Mouse (Mus musculus): ENCODE measurements at regions not wholly inside any gene's neighbourhood (a gene's known extent, or its start where the extent isn't known, plus 50 kb on each side); places are given as distances from the start of the nearest gene placed in this dataset.

DNA sequence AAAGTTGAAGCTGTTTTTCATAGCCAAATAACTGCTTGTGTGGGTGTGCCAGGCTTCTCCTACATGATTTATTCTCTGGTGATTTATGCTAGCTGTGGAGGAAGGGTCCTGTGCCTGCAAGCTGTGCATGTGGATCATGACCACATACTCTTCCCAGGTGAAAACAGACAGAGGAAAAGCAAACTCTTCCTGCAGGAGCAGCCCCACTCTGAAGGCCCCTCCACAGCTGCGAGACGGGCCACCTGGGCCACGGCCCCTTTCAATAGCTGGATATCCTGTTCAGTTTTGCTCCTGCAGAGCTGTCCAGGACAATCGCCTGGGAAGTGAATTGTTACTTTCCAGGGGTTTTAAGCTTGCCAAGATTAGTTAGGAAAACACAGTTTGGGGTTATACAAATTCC lies 722.3 kb upstream of the Marcks start:
- ATAC-seq (ENCODE audit: low FRiP score), result no peak
- Histone ChIP-seq H3K4me1 (no peaks in the 10 kb centered on the region), H3K27ac (replicated peaks) (no peak overlapping the region), H3K9ac (replicated peaks) (no peak overlapping the region), H3K9me3 (replicated peaks) (no peaks in the 10 kb centered on the region), H3K4me2 (no peak overlapping the region), H3K4me3 (replicated peaks) (no peak overlapping the region), H3K36me3 (no peaks in the 10 kb centered on the region), H3K27me3 (replicated peaks) (no peaks in the 10 kb centered on the region)
- 59% methylated on average over 4 of the region's 4 CpGs for WGBS

DNA sequence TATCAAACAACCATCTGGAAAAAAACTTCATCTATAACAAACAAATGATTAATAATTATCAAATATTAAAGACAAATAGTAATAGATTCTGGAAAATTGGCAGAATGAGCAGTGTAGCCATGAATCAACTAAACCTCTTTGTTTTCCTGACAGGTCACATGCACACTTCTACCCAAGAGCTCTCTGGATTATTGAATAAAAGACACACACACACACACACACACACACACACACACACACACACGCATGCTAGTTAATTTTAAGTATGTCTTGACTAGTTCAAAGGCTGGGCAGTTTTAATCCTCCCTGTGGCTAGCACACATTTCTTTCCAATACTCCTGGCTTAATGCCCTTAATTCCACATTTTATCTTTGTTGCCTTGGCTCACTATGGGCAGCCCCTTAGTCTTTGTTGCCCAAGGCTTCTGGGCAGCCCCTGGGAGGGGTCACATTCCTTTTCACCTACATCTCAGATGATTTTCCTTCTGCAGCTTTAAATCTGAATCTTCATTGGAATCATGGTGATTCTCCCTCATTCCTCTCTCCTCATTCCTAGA lies 710.6 kb upstream of the Marcks start:
- Histone ChIP-seq H3K36me3 (no peaks in the 10 kb centered on the region), H3K4me2 (no peak overlapping the region), H3K9ac (replicated peaks) (no peak overlapping the region), H3K4me1 (no peaks in the 10 kb centered on the region), H3K27me3 (replicated peaks) (no peaks in the 10 kb centered on the region), H3K4me3 (replicated peaks) (no peak overlapping the region), H3K27ac (replicated peaks) (no peak overlapping the region), H3K9me3 (replicated peaks) (no peaks in the 10 kb centered on the region)
- 67% methylated on average over 1 of the region's 1 CpGs for WGBS
- ATAC-seq (ENCODE audit: low FRiP score), result no peak

DNA sequence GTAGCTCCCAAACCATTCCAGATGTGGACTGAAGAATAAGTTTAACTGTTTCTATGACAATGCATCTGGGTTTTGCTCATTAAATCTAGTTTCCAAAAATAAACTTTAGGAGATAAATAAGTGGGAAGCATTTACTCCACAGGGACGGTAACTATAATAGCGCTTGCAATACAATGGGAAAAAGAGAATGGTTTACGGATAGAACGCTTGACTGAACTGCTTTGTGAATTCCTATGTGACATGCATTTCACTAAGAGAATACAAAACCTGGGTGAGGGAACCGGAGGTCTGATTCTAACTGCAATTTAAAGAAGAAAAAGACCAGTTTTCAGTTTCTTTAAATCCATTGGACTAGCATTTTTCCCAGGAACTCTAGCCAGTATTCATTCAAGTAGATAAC lies 704.1 kb upstream of the Marcks start:
- Histone ChIP-seq H3K36me3 (no peaks in the 10 kb centered on the region), H3K27ac (replicated peaks) (no peak overlapping the region), H3K4me3 (replicated peaks) (no peak overlapping the region), H3K4me1 (no peaks in the 10 kb centered on the region), H3K27me3 (replicated peaks) (no peaks in the 10 kb centered on the region), H3K4me2 (no peak overlapping the region), H3K9ac (replicated peaks) (no peak overlapping the region), H3K9me3 (replicated peaks) (no peaks in the 10 kb centered on the region)
- ATAC-seq (ENCODE audit: low FRiP score), result no peak
- 23% methylated on average over 5 of the region's 5 CpGs for WGBS

DNA sequence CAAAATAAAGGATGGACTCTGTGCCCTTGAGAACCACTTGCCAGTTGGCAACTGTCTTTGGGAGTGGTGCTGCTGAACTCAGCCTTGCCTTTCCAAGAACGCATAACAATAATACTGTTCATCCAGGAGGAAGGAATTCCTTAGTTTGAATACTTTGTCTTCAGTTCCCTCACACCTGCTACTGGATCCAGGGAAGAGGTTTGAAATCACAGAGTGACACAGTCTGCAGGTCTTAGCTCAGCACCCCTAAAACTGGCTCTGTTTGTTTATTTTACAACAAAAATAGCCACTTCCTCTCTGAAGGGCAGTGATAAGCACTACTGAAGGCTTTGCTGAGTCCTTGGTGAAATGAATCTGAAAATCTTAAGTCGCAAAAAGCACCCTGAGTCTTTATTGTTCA lies 703.1 kb upstream of the Marcks start:
- Histone ChIP-seq H3K9ac (replicated peaks) (no peak overlapping the region), H3K36me3 (no peaks in the 10 kb centered on the region)
- WGBS, result 50% methylated on average over 2 of the region's 2 CpGs

DNA sequence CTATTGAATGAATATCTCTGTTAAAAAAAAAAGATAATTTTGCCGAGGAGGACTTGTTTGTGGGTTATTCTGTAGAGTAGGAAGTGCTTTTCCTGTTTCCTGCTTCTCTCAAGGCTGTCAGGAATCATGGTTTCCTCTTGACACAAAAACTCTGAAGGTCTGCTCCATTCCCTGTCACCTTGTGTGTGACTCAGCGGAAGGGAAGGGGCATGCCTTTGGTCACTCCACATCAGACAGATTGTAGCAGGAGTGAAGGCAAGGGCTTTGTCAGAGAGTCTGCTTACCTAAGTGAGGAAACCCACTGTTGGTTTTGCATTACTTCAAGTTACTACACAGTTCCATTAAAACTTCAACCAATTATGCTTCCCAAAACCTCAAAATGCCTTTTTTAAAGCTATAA lies 699.0 kb upstream of the Marcks start:
- 84% methylated on average over 2 of the region's 2 CpGs for WGBS
- ATAC-seq (ENCODE audit: low FRiP score), result no peak
- H3K4me3 ChIP-seq (replicated peaks), result no peak overlapping the region
- H3K27ac ChIP-seq (replicated peaks), result no peak overlapping the region
- no peaks in the 10 kb centered on the region for H3K9me3 ChIP-seq (replicated peaks)
- no peaks in the 10 kb centered on the region for H3K36me3 ChIP-seq
- H3K4me2 ChIP-seq, result no peak overlapping the region
- H3K27me3 ChIP-seq (replicated peaks), result no peaks in the 10 kb centered on the region
- no peak overlapping the region for H3K9ac ChIP-seq (replicated peaks)
- no peaks in the 10 kb centered on the region for H3K4me1 ChIP-seq

More for the DNA sequence above, 703.1 kb upstream of the Marcks start:
- no peak overlapping the region for H3K4me2 ChIP-seq
- ATAC-seq (ENCODE audit: low FRiP score), result no peak
- H3K9me3 ChIP-seq (replicated peaks), result no peaks in the 10 kb centered on the region
- no peaks in the 10 kb centered on the region for H3K27me3 ChIP-seq (replicated peaks)
- H3K27ac ChIP-seq (replicated peaks), result no peak overlapping the region
- no peak overlapping the region for H3K4me3 ChIP-seq (replicated peaks)
- no peaks in the 10 kb centered on the region for H3K4me1 ChIP-seq

DNA sequence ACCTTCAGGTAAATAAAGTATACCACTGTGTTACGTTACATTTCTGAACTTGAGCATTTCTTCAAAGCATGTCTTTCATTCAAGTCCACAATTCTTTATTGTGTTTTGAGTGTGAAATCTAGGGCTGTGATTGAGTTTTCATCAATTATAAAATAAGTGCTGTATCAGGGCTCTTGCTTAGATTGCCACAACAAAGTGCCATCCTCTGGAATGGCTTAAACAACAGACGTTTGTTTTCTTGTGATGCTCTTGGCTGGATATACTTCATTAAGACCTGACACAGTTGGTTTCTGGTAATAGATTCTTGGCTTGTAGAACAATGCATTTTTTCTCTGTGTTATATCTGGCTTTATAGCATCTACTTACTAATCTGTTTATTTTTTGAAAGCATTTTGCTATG lies 674.3 kb upstream of the Marcks start:
- peaks cover 8% of the 10 kb centered on the region for H3K4me1 ChIP-seq
- H3K9ac ChIP-seq (replicated peaks), result no peak overlapping the region
- no peak overlapping the region for H3K4me3 ChIP-seq (replicated peaks)
- no peaks in the 10 kb centered on the region for H3K36me3 ChIP-seq
- WGBS, result 20% methylated on average over 2 of the region's 2 CpGs
- H3K27me3 ChIP-seq (replicated peaks), result no peaks in the 10 kb centered on the region
- no peaks in the 10 kb centered on the region for H3K9me3 ChIP-seq (replicated peaks)
- ATAC-seq (ENCODE audit: low FRiP score), result no peak
- H3K27ac ChIP-seq (replicated peaks), result no peak overlapping the region; the same call in 1 of the 2 replicates
- no peak overlapping the region for H3K4me2 ChIP-seq

DNA sequence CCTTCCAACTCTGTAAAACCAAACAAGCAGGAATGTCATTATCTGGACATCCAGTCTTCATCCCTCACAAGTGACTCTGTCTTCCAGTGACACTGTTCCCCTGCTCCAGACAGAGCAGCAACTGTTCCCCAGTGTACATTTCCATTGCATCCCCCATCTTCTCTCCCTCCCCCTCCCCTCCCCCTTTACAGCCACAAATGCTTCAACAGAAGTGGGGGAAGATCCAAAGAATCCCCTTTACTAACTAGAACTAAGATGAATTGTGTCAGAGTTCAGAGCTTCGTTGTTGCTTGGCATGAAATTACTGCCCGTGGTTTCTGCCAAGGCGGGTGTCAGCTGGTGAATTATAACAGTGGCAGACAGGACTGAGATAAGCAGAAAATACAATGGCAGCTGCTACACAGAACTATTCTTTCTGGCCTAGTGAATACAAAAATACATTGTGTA lies 673.7 kb upstream of the Marcks start:
- peak overlapping the region; percentile 23; the same call in 1 of the 2 replicates for H3K27ac ChIP-seq (replicated peaks)
- H3K27me3 ChIP-seq (replicated peaks), result no peaks in the 10 kb centered on the region
- H3K4me3 ChIP-seq (replicated peaks), result no peak overlapping the region
- H3K4me1 ChIP-seq, result peaks cover 8% of the 10 kb centered on the region
- H3K9me3 ChIP-seq (replicated peaks), result no peaks in the 10 kb centered on the region
- H3K4me2 ChIP-seq, result no peak overlapping the region
- whole genome bisulfite sequencing, result 6% methylated on average over 3 of the region's 3 CpGs
- no peak overlapping the region for H3K9ac ChIP-seq (replicated peaks)
- peak; percentile 68 for ATAC-seq (ENCODE audit: low FRiP score)
- no peaks in the 10 kb centered on the region for H3K36me3 ChIP-seq

DNA sequence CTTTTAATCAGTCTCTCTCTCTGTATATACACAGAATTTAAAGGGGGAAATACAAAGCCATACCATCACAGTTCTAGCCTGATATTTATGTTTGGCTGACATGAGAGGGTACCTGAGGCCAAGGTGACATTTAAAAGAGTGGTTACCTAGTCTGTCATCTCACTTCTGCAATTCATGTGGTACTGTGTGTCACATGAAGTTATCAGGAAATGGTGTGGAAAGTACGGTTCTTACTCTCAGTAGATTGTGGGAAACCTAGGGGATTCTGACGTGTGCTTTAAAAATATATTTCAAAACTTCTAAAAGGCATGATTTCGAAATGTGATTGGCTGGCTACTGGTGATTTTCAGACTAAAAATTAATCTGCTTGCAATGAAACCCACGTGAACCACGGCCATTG lies 673.1 kb upstream of the Marcks start:
- peaks cover 8% of the 10 kb centered on the region for H3K4me1 ChIP-seq
- no peaks in the 10 kb centered on the region for H3K27me3 ChIP-seq (replicated peaks)
- no peak overlapping the region for H3K4me2 ChIP-seq
- no peak for ATAC-seq (ENCODE audit: low FRiP score)
- H3K36me3 ChIP-seq, result no peaks in the 10 kb centered on the region
- no peak overlapping the region for H3K4me3 ChIP-seq (replicated peaks)
- H3K9me3 ChIP-seq (replicated peaks), result no peaks in the 10 kb centered on the region
- 73% methylated on average over 5 of the region's 5 CpGs for WGBS
- peak overlapping the region; percentile 23; the same call in 1 of the 2 replicates for H3K27ac ChIP-seq (replicated peaks)
- H3K9ac ChIP-seq (replicated peaks), result no peak overlapping the region

DNA sequence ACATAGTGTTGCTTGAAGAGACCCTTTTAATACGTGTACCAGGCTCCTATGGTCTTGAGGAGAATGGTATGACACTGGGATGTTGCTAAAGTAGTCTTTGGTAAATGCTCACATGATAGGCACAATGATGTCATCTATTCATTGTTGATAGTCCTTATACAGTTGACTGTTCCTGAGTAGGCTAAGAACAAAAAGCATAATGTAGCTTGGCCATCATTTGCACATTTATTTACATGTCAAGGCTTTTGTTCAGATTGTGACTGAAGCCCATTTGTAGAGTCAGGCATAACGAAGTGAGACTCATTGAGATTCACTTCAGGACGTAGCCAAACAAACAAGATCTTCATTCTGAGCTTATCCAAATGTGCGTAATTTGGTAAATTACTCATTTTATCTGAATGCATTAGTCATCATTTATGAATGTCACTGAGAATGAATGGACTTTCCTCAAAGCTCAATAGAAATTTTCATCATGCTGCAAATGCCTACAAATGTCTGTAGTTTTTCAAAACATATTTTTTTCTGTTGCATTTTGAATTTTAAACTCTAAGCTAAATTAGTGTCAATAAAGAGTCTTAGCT lies 664.6 kb upstream of the Marcks start:
- no peaks in the 10 kb centered on the region for H3K36me3 ChIP-seq
- no peaks in the 10 kb centered on the region for H3K4me1 ChIP-seq
- no peaks in the 10 kb centered on the region for H3K27me3 ChIP-seq (replicated peaks)
- 42% methylated on average over 4 of the region's 4 CpGs for WGBS
- H3K9ac ChIP-seq (replicated peaks), result no peak overlapping the region
- no peak overlapping the region for H3K4me3 ChIP-seq (replicated peaks)
- no peak overlapping the region for H3K27ac ChIP-seq (replicated peaks)
- no peak for ATAC-seq (ENCODE audit: low FRiP score)
- H3K4me2 ChIP-seq, result no peak overlapping the region
- H3K9me3 ChIP-seq (replicated peaks), result no peaks in the 10 kb centered on the region

DNA sequence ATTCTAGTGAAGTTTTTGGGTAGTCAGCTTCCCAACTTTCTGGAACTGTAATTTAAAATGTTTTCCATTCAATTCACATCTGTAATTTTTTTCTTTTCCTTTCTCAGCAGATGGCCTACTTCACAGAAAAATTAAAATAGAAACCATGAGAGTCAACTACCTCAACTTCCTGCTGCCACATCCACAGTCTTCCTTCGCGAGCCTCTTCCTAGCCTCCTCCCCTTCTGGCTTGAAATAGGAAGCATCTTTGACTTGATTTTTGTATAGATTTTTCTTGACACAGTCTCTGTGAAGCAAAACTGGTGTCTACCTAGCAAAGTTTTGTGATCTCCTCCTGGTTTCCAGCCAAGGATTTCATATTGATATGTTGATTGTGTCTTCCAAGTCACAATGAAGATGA lies 660.7 kb upstream of the Marcks start:
- Histone ChIP-seq H3K4me2 (no peak overlapping the region), H3K36me3 (no peaks in the 10 kb centered on the region), H3K27me3 (replicated peaks) (no peaks in the 10 kb centered on the region), H3K9me3 (replicated peaks) (no peaks in the 10 kb centered on the region), H3K27ac (replicated peaks) (no peak overlapping the region), H3K4me1 (no peaks in the 10 kb centered on the region), H3K9ac (replicated peaks) (no peak overlapping the region), H3K4me3 (replicated peaks) (no peak overlapping the region)
- 90% methylated on average over 2 of the region's 2 CpGs for WGBS
- ATAC-seq (ENCODE audit: low FRiP score), result no peak

DNA sequence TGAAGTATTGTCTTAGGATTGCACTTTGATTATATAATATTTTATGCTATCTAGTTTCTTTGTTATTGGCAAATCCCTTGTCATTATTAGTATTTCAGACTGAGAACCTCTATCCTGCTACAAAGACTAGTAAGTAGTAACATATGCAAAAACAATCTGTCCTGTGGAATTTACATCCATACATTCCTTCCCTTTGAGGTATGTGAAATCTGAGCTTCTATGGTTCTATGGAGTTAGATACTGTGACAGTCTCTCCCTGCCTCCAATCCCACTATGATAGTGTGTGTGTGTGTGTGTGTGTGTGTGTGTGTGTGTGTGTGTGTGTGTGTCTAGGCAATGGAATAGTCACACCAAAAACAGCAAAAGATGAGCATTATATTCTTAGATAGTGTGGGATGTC lies 659.6 kb upstream of the Marcks start:
- no peaks in the 10 kb centered on the region for H3K4me1 ChIP-seq
- no peaks in the 10 kb centered on the region for H3K9me3 ChIP-seq (replicated peaks)
- no peaks in the 10 kb centered on the region for H3K36me3 ChIP-seq
- H3K4me3 ChIP-seq (replicated peaks), result no peak overlapping the region
- H3K9ac ChIP-seq (replicated peaks), result no peak overlapping the region
- no peak overlapping the region for H3K27ac ChIP-seq (replicated peaks)
- H3K4me2 ChIP-seq, result no peak overlapping the region
- ATAC-seq (ENCODE audit: low FRiP score), result no peak
- no peaks in the 10 kb centered on the region for H3K27me3 ChIP-seq (replicated peaks)

DNA sequence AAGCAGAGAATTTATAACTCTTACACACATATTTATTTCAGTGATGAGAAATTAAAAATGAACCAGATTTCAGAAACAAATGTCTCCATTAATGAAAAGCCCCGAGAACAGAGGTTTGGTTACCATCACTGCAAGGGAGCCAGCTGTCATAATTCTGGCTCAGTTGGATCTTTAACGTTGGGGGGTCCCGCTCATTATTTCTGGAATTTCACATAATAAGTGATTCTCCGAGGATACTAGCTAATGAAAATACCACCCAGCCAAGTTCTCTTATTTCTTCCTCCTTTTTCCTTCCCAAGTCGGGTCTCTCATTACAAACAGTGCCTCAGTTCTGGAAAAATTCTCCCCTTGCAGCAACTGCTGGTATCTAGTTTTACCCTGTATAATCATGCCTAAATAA lies 659.0 kb upstream of the Marcks start:
- Histone ChIP-seq H3K9ac (replicated peaks) (no peak overlapping the region), H3K27me3 (replicated peaks) (no peaks in the 10 kb centered on the region), H3K9me3 (replicated peaks) (no peaks in the 10 kb centered on the region), H3K27ac (replicated peaks) (no peak overlapping the region), H3K4me2 (no peak overlapping the region), H3K36me3 (no peaks in the 10 kb centered on the region), H3K4me3 (replicated peaks) (no peak overlapping the region), H3K4me1 (no peaks in the 10 kb centered on the region)
- ATAC-seq (ENCODE audit: low FRiP score), result no peak
- 71% methylated on average over 5 of the region's 5 CpGs for WGBS

All from neural tube, embryonic 15.5 days (tissue).